ENCODE assay signal across 8 mouse cellular contexts in genomic region chr3:30013416-30013815, GRCm38 (mm10).
DNase-seq lines count a peak whose midpoint lies in the region; ATAC-seq lines count a peak whose summit lies in the region.

No protein-coding gene starts in this region.

- H3K4me2 ChIP-seq in heart, embryonic 14.5 days (ENCODE audit: low read length) = peak overlapping the region; percentile 65
- H3K4me2 ChIP-seq in embryonic facial prominence, embryonic 11.5 days (ENCODE audit: low read depth, low read length) = peak overlapping the region; percentile 87
- peak overlapping the region; percentile 74 for H3K4me2 ChIP-seq in hindbrain, embryonic 14.5 days (replicated peaks)
- H3K4me2 ChIP-seq in midbrain, embryonic 13.5 days (replicated peaks) = peak overlapping the region; percentile 80

- intact Hi-C loops in heart, postnatal 36 days (cut with DNase I) = loop anchor here (10.0 kb wide), 3 partner anchors 91 to 199 kb away; no protein-coding TSS in a partner anchor

- ATAC-seq in heart, embryonic 14.5 days (ENCODE audit: insufficient number of reproducible peaks, insufficient read depth, low FRiP score, low read depth) = no peak
- no peak for ATAC-seq in embryonic facial prominence, embryonic 11.5 days (replicated peaks; ENCODE audit: insufficient number of reproducible peaks, low FRiP score, low TSS enrichment, low read depth)
- ATAC-seq in hindbrain, embryonic 14.5 days (ENCODE audit: low FRiP score) = no peak
- ATAC-seq in midbrain, embryonic 13.5 days = peak; percentile 18; the same call in 1 of the 2 replicates
- ATAC-seq in monocyte, adult 5-6 weeks (replicated peaks; ENCODE audit: insufficient number of reproducible peaks, low FRiP score, low TSS enrichment, poor library complexity, severe bottlenecking) = no peak

- 14% methylated on average over 1 of the region's 1 CpGs for WGBS in heart, embryonic 14.5 days
- WGBS in embryonic facial prominence, embryonic 11.5 days = 14% methylated on average over 1 of the region's 1 CpGs
- 14% methylated on average over 1 of the region's 1 CpGs for WGBS in hindbrain, embryonic 14.5 days
- WGBS in midbrain, embryonic 13.5 days = 0% methylated on average over 1 of the region's 1 CpGs

- H3K4me1 ChIP-seq in heart, embryonic 14.5 days (ENCODE audit: control insufficient read depth in 2 of 2, insufficient read depth in 2 of 2, low read length in 2 of 2) = peaks cover 4 to 7% of the 10 kb centered on the region in 2 experiments; a peak in 2 of 4 replicates
- no peaks in the 10 kb centered on the region; the same call in 1 of the 2 replicates for H3K4me1 ChIP-seq in embryonic facial prominence, embryonic 11.5 days (ENCODE audit: control insufficient read depth, insufficient read depth, low read length)
- peaks cover 12% of the 10 kb centered on the region for H3K4me1 ChIP-seq in hindbrain, embryonic 14.5 days (replicated peaks; ENCODE audit: control insufficient read depth, insufficient read depth, low read length)
- peaks cover 27% of the 10 kb centered on the region for H3K4me1 ChIP-seq in midbrain, embryonic 13.5 days (replicated peaks)

- peak overlapping the region; percentile 85 for H3K9ac ChIP-seq in heart, embryonic 14.5 days (ENCODE audit: low read length)
- peak overlapping the region; percentile 81 for H3K9ac ChIP-seq in embryonic facial prominence, embryonic 11.5 days (replicated peaks; ENCODE audit: low read length)
- peak overlapping the region; percentile 56; the same call in 1 of the 2 replicates for H3K9ac ChIP-seq in hindbrain, embryonic 14.5 days
- H3K9ac ChIP-seq in midbrain, embryonic 13.5 days (replicated peaks) = peak overlapping the region; percentile 60

- no peak for DNase-seq in heart, postnatal 36 days
- no peak for DNase-seq in embryonic facial prominence, embryonic 11.5 days (ENCODE audit: low spot score)
- no peak for DNase-seq in hindbrain, embryonic 14.5 days (ENCODE audit: low spot score)
- DNase-seq in layer of hippocampus, postnatal 10 days (ENCODE audit: low spot score in 2 of 2) = no peak
- DNase-seq in embryo, embryonic 10.5 days (ENCODE audit: low spot score) = no peak

- peak overlapping the region; percentile 85 to 97 for H3K27ac ChIP-seq in heart, embryonic 14.5 days (replicated peaks in 1 of 2; ENCODE audit: control insufficient read depth in 1 of 2, insufficient read depth in 1 of 2, low read depth in 2 of 2, low read length in 2 of 2)
- H3K27ac ChIP-seq in embryonic facial prominence, embryonic 11.5 days (replicated peaks; ENCODE audit: low read depth, low read length) = peak overlapping the region; percentile 84; the same call in 1 of the 2 replicates
- 0 out of 2 replicates have a peak overlapping the region, but pooled peaks have one; percentile 55 for H3K27ac ChIP-seq in hindbrain, embryonic 14.5 days
- no peak overlapping the region for H3K27ac ChIP-seq in midbrain, embryonic 13.5 days

- no peaks in the 10 kb centered on the region for H3K9me3 ChIP-seq in heart, embryonic 14.5 days (ENCODE audit: control insufficient read depth, low read length)
- H3K9me3 ChIP-seq in embryonic facial prominence, embryonic 11.5 days (replicated peaks; ENCODE audit: control insufficient read depth, low read length) = no peaks in the 10 kb centered on the region
- no peaks in the 10 kb centered on the region for H3K9me3 ChIP-seq in hindbrain, embryonic 14.5 days (ENCODE audit: control insufficient read depth, low read length)
- no peaks in the 10 kb centered on the region for H3K9me3 ChIP-seq in midbrain, embryonic 13.5 days

- no peaks in the 10 kb centered on the region for H3K27me3 ChIP-seq in heart, embryonic 14.5 days (ENCODE audit: control insufficient read depth, insufficient read depth, low read length)
- H3K27me3 ChIP-seq in embryonic facial prominence, embryonic 11.5 days (ENCODE audit: control insufficient read depth, insufficient read depth, low read length) = no peaks in the 10 kb centered on the region
- H3K27me3 ChIP-seq in hindbrain, embryonic 14.5 days (ENCODE audit: control insufficient read depth, insufficient read depth, low read length) = peaks cover 25% of the 10 kb centered on the region
- H3K27me3 ChIP-seq in midbrain, embryonic 13.5 days = peaks cover 22% of the 10 kb centered on the region

- H3K4me3 ChIP-seq in heart, embryonic 14.5 days (ENCODE audit: control insufficient read depth in 1 of 2, insufficient read depth in 1 of 2, low read depth in 1 of 2, low read length in 2 of 2) = peak overlapping the region; percentile 67 to 70
- peak overlapping the region; percentile 64 for H3K4me3 ChIP-seq in embryonic facial prominence, embryonic 11.5 days (ENCODE audit: low read depth, low read length)
- peak overlapping the region; percentile 41 for H3K4me3 ChIP-seq in hindbrain, embryonic 14.5 days (replicated peaks; ENCODE audit: low read length)
- peak overlapping the region; percentile 52 for H3K4me3 ChIP-seq in midbrain, embryonic 13.5 days (replicated peaks)

- no peaks in the 10 kb centered on the region for H3K36me3 ChIP-seq in heart, embryonic 14.5 days (ENCODE audit: control insufficient read depth, insufficient read depth, low read length)
- H3K36me3 ChIP-seq in embryonic facial prominence, embryonic 11.5 days (replicated peaks; ENCODE audit: control insufficient read depth, insufficient read depth, low read depth, low read length) = no peaks in the 10 kb centered on the region
- no peaks in the 10 kb centered on the region for H3K36me3 ChIP-seq in hindbrain, embryonic 14.5 days (replicated peaks; ENCODE audit: control insufficient read depth, insufficient read depth)
- H3K36me3 ChIP-seq in midbrain, embryonic 13.5 days = no peaks in the 10 kb centered on the region
